Mouse (Mus musculus) gastrocnemius, postnatal 14 days (tissue): ENCODE measurements around the gene Ggcx. TPM values are rescaled to one million over a fixed set of nuclear protein-coding genes. Genes with fewer than 3 reads are reported as not detected.

Experiments
- total RNA-seq, 2 experiments: library from RNA; stranded (reverse); gene quantifications; 2 replicates each; pipeline ENCODE4 v1.2.3; 2021

Gene Ggcx
- total RNA-seq, 2 experiments from 2014 or later = 15.0 to 15.5 TPM

Other genes with a start within 250 kb of the Ggcx start
- 1 to 10 TPM; 5.3 to 7.1 TPM for gene Atoh8, start 178.7 kb upstream of the Ggcx start, total RNA-seq
- not detected for gene Sftpb, start 109.7 kb upstream of the Ggcx start, total RNA-seq
- gene Usp39, start 69.1 kb upstream of the Ggcx start, total RNA-seq = 10 to 100 TPM; 16.7 to 17.2 TPM
- gene 0610030E20Rik, start 67.0 kb upstream of the Ggcx start, total RNA-seq = 10 to 100 TPM; 11.4 TPM
- gene Tmem150a, start 58.9 kb upstream of the Ggcx start, total RNA-seq = 10 to 100 TPM in 1 of 2 experiments, 1 to 10 TPM in 1; 9.1 to 12.5 TPM
- gene Rnf181, start 47.4 kb upstream of the Ggcx start, total RNA-seq = 10 to 100 TPM; 31.2 to 31.7 TPM
- gene Vamp5, start 33.8 kb upstream of the Ggcx start, total RNA-seq = 10 to 100 TPM; 60.9 to 79.6 TPM
- 10 to 100 TPM; 51.8 to 52.7 TPM for gene Vamp8, start 23.6 kb upstream of the Ggcx start, total RNA-seq
- gene Mat2a, start 25.2 kb downstream of the Ggcx start, total RNA-seq = 100 to 1,000 TPM; 202 to 277 TPM
- gene Sh2d6, start 107.4 kb downstream of the Ggcx start, total RNA-seq = under 1 TPM; 0.78 to 0.98 TPM
- 10 to 100 TPM; 11.5 to 15.4 TPM for gene Capg, start 130.1 kb downstream of the Ggcx start, total RNA-seq
- gene Elmod3, start 184.1 kb downstream of the Ggcx start, total RNA-seq = 1 to 10 TPM; 4.7 to 8.6 TPM
- 10 to 100 TPM; 40.8 to 46.7 TPM for gene Retsat, start 184.2 kb downstream of the Ggcx start, total RNA-seq
- gene Tgoln1, start 202.7 kb downstream of the Ggcx start, total RNA-seq = 10 to 100 TPM; 21.6 to 21.7 TPM